Mouse (Mus musculus): ENCODE measurements around the gene Prg4. TPM values are rescaled to one million over a fixed set of nuclear protein-coding genes. Genes with fewer than 3 reads are reported as not detected.

The Prg4 gene
- polyA plus RNA-seq (2014; fragmentation: Nextera tagmentation; extraction: Ambion mirVana) = 0.54 and 0.71 TPM in 2 replicates

GRCm38 (mm10) chr1:150466132-150466531, at the start of gene Prg4:
Gene Prg4 (minus strand): TSS chr1:150466165.
- H3K4me2 ChIP-seq (replicated peaks; ENCODE audit: low read depth, low read length) = no peak within 1 kb of the TSS
- no peaks in the 10 kb centered on the region for H3K9me3 ChIP-seq (ENCODE audit: control insufficient read depth, low read length)
- ATAC-seq (ENCODE audit: low FRiP score) (no peak), DNase-seq (ENCODE audit: low spot score) (no peak)
- H3K27me3 ChIP-seq (ENCODE audit: control insufficient read depth, insufficient read depth, low read length) = no peaks in the 10 kb centered on the region
- WGBS = 87% methylated on average over 3 of the region's 3 CpGs
- H3K9ac ChIP-seq (ENCODE audit: low read depth, low read length) = no peak within 1 kb of the TSS
- no peak within 1 kb of the TSS for H3K27ac ChIP-seq (ENCODE audit: low read depth, low read length)
- H3K4me3 ChIP-seq (ENCODE audit: low read depth, low read length) = no peak within 1 kb of the TSS
- no peaks in the 10 kb centered on the region for H3K36me3 ChIP-seq (ENCODE audit: control insufficient read depth, insufficient read depth, low read length)
- no peaks in the 10 kb centered on the region for H3K4me1 ChIP-seq (replicated peaks; ENCODE audit: control insufficient read depth, insufficient read depth, low read length)

- Histone ChIP-seq H3K9me3 (ENCODE audit: control insufficient read depth, low read length) (no peaks in the 10 kb centered on the region), H3K4me1 (replicated peaks; ENCODE audit: control insufficient read depth, insufficient read depth, low read length) (no peaks in the 10 kb centered on the region), H3K27ac (ENCODE audit: low read depth, low read length) (no peak overlapping the region), H3K27me3 (ENCODE audit: control insufficient read depth, insufficient read depth, low read length) (no peaks in the 10 kb centered on the region), H3K4me3 (ENCODE audit: low read depth, low read length) (no peak overlapping the region), H3K36me3 (ENCODE audit: control insufficient read depth, insufficient read depth, low read length) (no peaks in the 10 kb centered on the region), H3K9ac (ENCODE audit: low read depth, low read length) (no peak overlapping the region), H3K4me2 (replicated peaks; ENCODE audit: low read depth, low read length) (no peak overlapping the region)
- DNase-seq (ENCODE audit: low spot score) = no peak
- 98% methylated on average over 2 of the region's 2 CpGs for WGBS
- ATAC-seq (ENCODE audit: low FRiP score) = no peak
Observed at GRCm38 (mm10) chr1:150513041-150513440, 47.1 kb upstream of the Prg4 start.

DNA sequence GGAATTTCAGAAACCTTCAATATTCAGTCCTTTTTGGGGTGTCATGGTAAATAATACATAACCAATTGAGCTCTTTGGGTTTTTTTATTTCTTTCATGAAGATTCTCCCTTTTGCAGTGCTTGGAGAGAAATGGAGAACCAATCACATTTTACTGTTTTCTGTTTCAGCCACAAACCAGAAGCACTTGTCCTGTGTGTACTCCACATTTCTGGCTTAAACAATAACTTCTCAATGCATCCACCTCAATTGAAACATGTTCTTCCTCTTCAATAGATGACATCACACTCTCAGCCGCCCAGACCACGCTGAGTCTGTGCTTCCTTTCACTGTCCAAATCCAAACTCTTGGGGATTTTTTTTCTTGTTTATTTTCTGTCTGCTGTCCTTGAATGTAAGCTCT, 39.8 kb upstream of the Prg4 start:
- Histone ChIP-seq H3K4me3 (ENCODE audit: low read depth, low read length) (no peak overlapping the region), H3K9ac (ENCODE audit: low read depth, low read length) (no peak overlapping the region), H3K9me3 (ENCODE audit: control insufficient read depth, low read length) (no peaks in the 10 kb centered on the region), H3K27me3 (ENCODE audit: control insufficient read depth, insufficient read depth, low read length) (no peaks in the 10 kb centered on the region), H3K4me2 (replicated peaks; ENCODE audit: low read depth, low read length) (no peak overlapping the region), H3K36me3 (ENCODE audit: control insufficient read depth, insufficient read depth, low read length) (no peaks in the 10 kb centered on the region), H3K27ac (ENCODE audit: low read depth, low read length) (no peak overlapping the region), H3K4me1 (replicated peaks; ENCODE audit: control insufficient read depth, insufficient read depth, low read length) (no peaks in the 10 kb centered on the region)
- no peak for ATAC-seq (ENCODE audit: low FRiP score)
- WGBS = 67% methylated on average over 2 of the region's 2 CpGs
- no peak for DNase-seq (ENCODE audit: low spot score)

DNA sequence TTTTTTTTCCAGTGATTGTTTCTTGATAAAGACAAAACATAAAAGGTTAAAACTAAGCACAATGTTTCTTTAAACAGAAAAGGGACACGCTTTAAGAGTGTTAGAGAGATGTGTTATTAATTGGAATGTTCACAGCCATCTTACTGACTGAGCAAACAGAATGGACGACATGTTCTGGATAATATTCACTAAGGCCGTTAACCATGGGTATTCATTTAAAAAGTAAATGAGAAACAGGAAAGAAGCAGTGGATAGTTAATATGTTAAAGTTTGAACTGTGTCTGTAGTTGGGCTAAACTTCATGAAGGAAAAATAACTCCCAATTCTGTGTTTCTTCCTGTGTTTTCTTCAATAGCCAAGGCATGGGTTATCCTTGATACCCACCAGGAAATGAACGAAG, 37.4 kb upstream of the Prg4 start:
- no peaks in the 10 kb centered on the region for H3K36me3 ChIP-seq (ENCODE audit: control insufficient read depth, insufficient read depth, low read length)
- no peak overlapping the region for H3K9ac ChIP-seq (ENCODE audit: low read depth, low read length)
- ATAC-seq (ENCODE audit: low FRiP score) = no peak
- H3K4me3 ChIP-seq (ENCODE audit: low read depth, low read length) = no peak overlapping the region
- H3K4me2 ChIP-seq (replicated peaks; ENCODE audit: low read depth, low read length) = no peak overlapping the region
- H3K9me3 ChIP-seq (ENCODE audit: control insufficient read depth, low read length) = peaks cover 3% of the 10 kb centered on the region; the same call in 1 of the 2 replicates
- WGBS = 91% methylated on average over 4 of the region's 4 CpGs
- no peak overlapping the region for H3K27ac ChIP-seq (ENCODE audit: low read depth, low read length)
- H3K4me1 ChIP-seq (replicated peaks; ENCODE audit: control insufficient read depth, insufficient read depth, low read length) = no peaks in the 10 kb centered on the region
- H3K27me3 ChIP-seq (ENCODE audit: control insufficient read depth, insufficient read depth, low read length) = no peaks in the 10 kb centered on the region
- no peak for DNase-seq (ENCODE audit: low spot score)

DNA sequence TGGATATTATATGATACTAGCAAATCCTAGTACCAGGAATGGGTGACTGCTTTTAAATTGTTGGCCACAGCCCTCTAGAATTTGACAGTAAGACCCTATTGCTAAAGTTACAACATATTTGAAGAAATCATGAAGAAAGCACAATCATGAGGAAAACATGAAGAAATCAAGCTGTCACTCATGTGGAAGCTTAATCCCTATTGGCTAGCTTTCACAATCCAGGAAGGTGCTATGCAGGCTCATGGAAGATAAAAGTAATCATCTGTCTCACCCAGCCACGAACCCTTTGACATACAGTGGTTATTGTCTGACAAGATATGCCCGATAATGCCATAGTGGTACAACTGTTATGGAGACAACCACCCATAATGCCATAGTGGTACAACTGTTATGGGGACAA, 32.2 kb upstream of the Prg4 start:
- Histone ChIP-seq H3K36me3 (ENCODE audit: control insufficient read depth, insufficient read depth, low read length) (no peaks in the 10 kb centered on the region), H3K27ac (ENCODE audit: low read depth, low read length) (no peak overlapping the region), H3K9me3 (ENCODE audit: control insufficient read depth, low read length) (peaks cover 3% of the 10 kb centered on the region; the same call in 1 of the 2 replicates), H3K4me3 (ENCODE audit: low read depth, low read length) (no peak overlapping the region), H3K4me1 (replicated peaks; ENCODE audit: control insufficient read depth, insufficient read depth, low read length) (no peaks in the 10 kb centered on the region), H3K4me2 (replicated peaks; ENCODE audit: low read depth, low read length) (no peak overlapping the region), H3K9ac (ENCODE audit: low read depth, low read length) (no peak overlapping the region), H3K27me3 (ENCODE audit: control insufficient read depth, insufficient read depth, low read length) (no peaks in the 10 kb centered on the region)
- DNase-seq (ENCODE audit: low spot score) = no peak
- ATAC-seq (ENCODE audit: low FRiP score) = no peak
- 85% methylated on average over 2 of the region's 2 CpGs for WGBS

GRCm38 (mm10) chr1:150497690-150498089, 31.7 kb upstream of the Prg4 start:
- Histone ChIP-seq H3K4me3 (ENCODE audit: low read depth, low read length) (no peak overlapping the region), H3K9ac (ENCODE audit: low read depth, low read length) (no peak overlapping the region), H3K4me2 (replicated peaks; ENCODE audit: low read depth, low read length) (no peak overlapping the region), H3K27me3 (ENCODE audit: control insufficient read depth, insufficient read depth, low read length) (no peaks in the 10 kb centered on the region), H3K36me3 (ENCODE audit: control insufficient read depth, insufficient read depth, low read length) (no peaks in the 10 kb centered on the region), H3K9me3 (ENCODE audit: control insufficient read depth, low read length) (peaks cover 3% of the 10 kb centered on the region; the same call in 1 of the 2 replicates), H3K4me1 (replicated peaks; ENCODE audit: control insufficient read depth, insufficient read depth, low read length) (no peaks in the 10 kb centered on the region), H3K27ac (ENCODE audit: low read depth, low read length) (no peak overlapping the region)
- DNase-seq (ENCODE audit: low spot score) (no peak), ATAC-seq (ENCODE audit: low FRiP score) (no peak)
- 72% methylated on average over 2 of the region's 2 CpGs for WGBS

DNA sequence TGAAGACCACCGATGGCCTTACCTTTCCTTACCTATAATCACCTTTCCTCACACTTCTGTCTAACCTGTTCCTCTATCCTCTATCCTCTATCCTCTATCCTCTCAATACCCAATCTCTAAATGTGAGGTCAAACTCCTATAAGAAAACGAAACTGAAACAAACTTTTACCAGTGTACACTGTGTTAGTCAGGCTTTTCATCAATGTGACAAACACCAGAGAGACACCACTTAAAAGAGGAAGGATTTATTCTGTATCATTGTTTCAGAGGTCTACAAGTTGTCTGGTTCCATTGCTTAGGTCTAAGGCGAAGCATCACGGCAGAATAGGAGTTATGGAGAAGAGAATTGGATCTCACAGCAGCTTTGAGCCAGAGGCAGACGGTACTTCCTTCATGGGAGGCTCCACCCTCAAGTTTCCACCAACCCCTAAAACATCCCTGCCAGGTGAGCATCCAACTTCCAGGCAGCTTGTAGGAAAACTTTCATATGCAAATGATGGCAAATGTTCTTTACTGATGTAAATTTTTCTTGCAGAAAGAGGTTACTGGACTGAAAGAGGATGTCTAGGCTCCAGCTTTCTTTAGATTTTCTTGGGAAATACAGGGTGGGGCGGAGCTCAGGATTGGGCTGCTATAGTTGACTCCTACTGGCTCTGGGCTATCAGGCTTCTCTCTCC, 30.8 kb upstream of the Prg4 start:
- Histone ChIP-seq H3K4me3 (ENCODE audit: low read depth, low read length) (no peak overlapping the region), H3K4me1 (replicated peaks; ENCODE audit: control insufficient read depth, insufficient read depth, low read length) (no peaks in the 10 kb centered on the region), H3K36me3 (ENCODE audit: control insufficient read depth, insufficient read depth, low read length) (no peaks in the 10 kb centered on the region), H3K27me3 (ENCODE audit: control insufficient read depth, insufficient read depth, low read length) (no peaks in the 10 kb centered on the region), H3K4me2 (replicated peaks; ENCODE audit: low read depth, low read length) (no peak overlapping the region), H3K27ac (ENCODE audit: low read depth, low read length) (no peak overlapping the region), H3K9me3 (ENCODE audit: control insufficient read depth, low read length) (peaks cover 3% of the 10 kb centered on the region; the same call in 1 of the 2 replicates), H3K9ac (ENCODE audit: low read depth, low read length) (no peak overlapping the region)
- ATAC-seq (ENCODE audit: low FRiP score) (no peak), DNase-seq (ENCODE audit: low spot score) (no peak)
- WGBS = 85% methylated on average over 6 of the region's 6 CpGs

DNA sequence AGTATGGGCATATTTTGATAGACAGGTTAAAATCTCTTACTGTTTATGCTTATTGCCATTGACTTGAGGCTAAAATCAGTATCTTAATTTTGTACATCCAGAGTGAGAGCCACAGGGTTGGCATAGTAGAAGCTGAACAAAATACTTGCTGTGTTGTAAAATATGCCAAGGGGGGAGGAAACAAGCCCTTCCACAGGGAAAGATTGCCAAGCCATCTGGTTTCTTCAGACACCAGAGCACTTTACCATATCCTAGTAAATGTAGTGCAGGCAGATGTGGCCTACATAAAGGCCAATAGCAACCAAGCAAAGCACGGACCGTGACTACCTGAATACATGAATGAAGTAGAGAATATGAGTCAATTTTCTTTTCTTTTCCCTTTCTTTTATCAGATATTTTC, 23.2 kb upstream of the Prg4 start:
- ATAC-seq (ENCODE audit: low FRiP score) = no peak
- H3K4me2 ChIP-seq (replicated peaks; ENCODE audit: low read depth, low read length) = no peak overlapping the region
- H3K27ac ChIP-seq (ENCODE audit: low read depth, low read length) = no peak overlapping the region
- no peaks in the 10 kb centered on the region for H3K36me3 ChIP-seq (ENCODE audit: control insufficient read depth, insufficient read depth, low read length)
- no peak overlapping the region for H3K9ac ChIP-seq (ENCODE audit: low read depth, low read length)
- H3K27me3 ChIP-seq (ENCODE audit: control insufficient read depth, insufficient read depth, low read length) = no peaks in the 10 kb centered on the region
- H3K4me3 ChIP-seq (ENCODE audit: low read depth, low read length) = no peak overlapping the region
- no peaks in the 10 kb centered on the region for H3K4me1 ChIP-seq (replicated peaks; ENCODE audit: control insufficient read depth, insufficient read depth, low read length)
- WGBS = 96% methylated on average over 2 of the region's 2 CpGs
- no peak for DNase-seq (ENCODE audit: low spot score)
- H3K9me3 ChIP-seq (ENCODE audit: control insufficient read depth, low read length) = no peaks in the 10 kb centered on the region

DNA sequence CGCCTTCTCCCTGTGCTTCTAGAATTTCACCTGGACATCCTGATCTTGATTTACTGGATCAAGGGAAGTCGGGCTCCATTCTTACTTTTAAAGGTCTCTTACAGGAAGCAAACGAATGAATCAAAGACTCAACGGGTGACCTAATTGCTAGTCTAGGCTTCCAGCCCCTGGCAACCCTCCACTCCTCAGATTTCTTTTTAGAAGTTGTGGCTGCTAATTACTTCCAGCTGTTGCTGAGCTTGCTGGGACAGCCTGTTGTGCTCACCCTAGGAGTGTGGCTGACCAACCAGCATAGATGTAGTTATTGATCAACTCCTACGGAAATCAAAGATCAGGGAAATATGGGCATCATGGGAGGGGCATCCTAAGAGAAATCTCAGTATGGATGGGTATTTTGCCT, 14.7 kb upstream of the Prg4 start:
- H3K9me3 ChIP-seq (ENCODE audit: control insufficient read depth, low read length) = no peaks in the 10 kb centered on the region
- no peaks in the 10 kb centered on the region for H3K27me3 ChIP-seq (ENCODE audit: control insufficient read depth, insufficient read depth, low read length)
- no peak overlapping the region for H3K27ac ChIP-seq (ENCODE audit: low read depth, low read length)
- H3K9ac ChIP-seq (ENCODE audit: low read depth, low read length) = no peak overlapping the region
- H3K4me2 ChIP-seq (replicated peaks; ENCODE audit: low read depth, low read length) = no peak overlapping the region
- H3K4me3 ChIP-seq (ENCODE audit: low read depth, low read length) = no peak overlapping the region
- no peaks in the 10 kb centered on the region for H3K4me1 ChIP-seq (replicated peaks; ENCODE audit: control insufficient read depth, insufficient read depth, low read length)
- no peaks in the 10 kb centered on the region for H3K36me3 ChIP-seq (ENCODE audit: control insufficient read depth, insufficient read depth, low read length)
- WGBS = 62% methylated on average over 5 of the region's 5 CpGs
- DNase-seq (ENCODE audit: low spot score) = peak; percentile 3
- no peak for ATAC-seq (ENCODE audit: low FRiP score)
